Mouse (Mus musculus): ENCODE data around the gene Tgfbi. TPM values are rescaled to one million over a fixed set of nuclear protein-coding genes. Genes with fewer than 3 reads are reported as not detected.

The Tgfbi gene
- total and polyA plus RNA-seq, 3 experiments, result 0.02 TPM; not detected in 2

DNA sequence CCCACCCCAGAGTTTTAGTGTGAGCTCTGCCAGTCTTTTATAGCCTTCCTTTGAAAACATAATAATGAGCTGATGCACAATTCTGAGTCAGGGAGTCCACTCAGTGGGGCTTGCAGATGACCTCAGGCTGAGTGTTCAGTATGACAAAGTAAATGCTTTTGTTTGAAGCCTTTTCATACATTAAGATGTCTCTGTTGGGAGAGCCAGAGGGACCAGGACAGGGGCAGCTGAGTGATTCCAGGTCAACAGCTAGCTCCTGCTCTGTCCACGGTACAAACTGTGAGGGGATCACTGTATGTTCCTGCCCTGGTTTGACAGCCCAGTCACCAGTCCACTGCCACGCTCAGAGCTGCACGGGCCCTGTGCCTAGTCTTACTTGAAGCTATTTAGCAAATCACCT is 26.6 kb upstream of the Tgfbi start:
- H3K36me3 ChIP-seq (replicated peaks), result no peaks in the 10 kb centered on the region
- H3K27me3 ChIP-seq (ENCODE audit: insufficient read depth, low read length), result no peaks in the 10 kb centered on the region
- H3K4me1 ChIP-seq (ENCODE audit: insufficient read depth, low read depth, low read length), result no peaks in the 10 kb centered on the region
- H3K9me3 ChIP-seq (replicated peaks), result peaks cover 71% of the 10 kb centered on the region
- ATAC-seq (ENCODE audit: extremely low read depth, insufficient number of reproducible peaks, low FRiP score, poor library complexity, severe bottlenecking) (no peak), DNase-seq (ENCODE audit: low spot score) (no peak)
- H3K4me3 ChIP-seq (ENCODE audit: low read depth, low read length), result no peak overlapping the region
- no peak for TF ChIP-seq GATA1 (IDR thresholded peaks at IDR 0.05; ENCODE audit: borderline replicate concordance, low read length)

DNA sequence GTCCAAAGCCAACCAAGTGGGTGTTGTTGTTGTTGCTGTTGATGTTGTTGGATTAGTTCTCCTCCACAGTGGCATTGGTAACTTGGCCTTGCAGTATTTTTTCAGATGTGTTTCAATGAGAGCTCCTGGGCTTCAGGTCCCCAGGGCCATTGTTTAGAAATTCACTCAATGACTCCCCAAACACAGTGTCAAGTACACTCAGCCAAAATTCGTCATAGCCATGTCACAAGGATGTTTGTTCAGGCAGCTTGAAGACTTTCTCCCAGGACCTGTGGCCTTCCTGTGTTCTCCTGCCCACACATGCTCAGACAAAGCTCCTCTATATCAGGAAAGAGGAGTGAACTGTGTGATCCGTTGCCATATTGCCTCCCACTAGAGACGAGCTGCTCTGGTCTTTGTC is 23.3 kb upstream of the Tgfbi start:
- Histone ChIP-seq H3K36me3 (replicated peaks) (no peaks in the 10 kb centered on the region), H3K9me3 (replicated peaks) (peaks cover 74% of the 10 kb centered on the region), H3K27me3 (ENCODE audit: insufficient read depth, low read length) (no peaks in the 10 kb centered on the region), H3K4me1 (ENCODE audit: insufficient read depth, low read depth, low read length) (no peaks in the 10 kb centered on the region), H3K4me3 (ENCODE audit: low read depth, low read length) (no peak overlapping the region)
- no peak for ATAC-seq (ENCODE audit: extremely low read depth, insufficient number of reproducible peaks, low FRiP score, poor library complexity, severe bottlenecking)
- TF ChIP-seq POLR2AphosphoS5 (IDR thresholded peaks at IDR 0.05; ENCODE audit: insufficient replicate concordance, low read depth, low read length) (no peak), GATA1 (IDR thresholded peaks at IDR 0.05; ENCODE audit: borderline replicate concordance, low read length) (no peak), TAL1 (conservative IDR thresholded peaks at IDR 0.05; ENCODE audit: low read depth, low read length) (no peak), GATA2 (IDR thresholded peaks at IDR 0.05; ENCODE audit: borderline replicate concordance, low read depth, low read length) (no peak), CTCF (IDR thresholded peaks at IDR 0.05; ENCODE audit: low read depth, low read length) (no peak)
- no peak for DNase-seq (ENCODE audit: low spot score)

- Histone ChIP-seq H3K4me1 (ENCODE audit: insufficient read depth, low read depth, low read length) (no peaks in the 10 kb centered on the region), H3K9me3 (replicated peaks) (peaks cover 76% of the 10 kb centered on the region), H3K36me3 (replicated peaks) (no peaks in the 10 kb centered on the region), H3K4me3 (ENCODE audit: low read depth, low read length) (no peak overlapping the region), H3K27me3 (ENCODE audit: insufficient read depth, low read length) (no peaks in the 10 kb centered on the region)
- no peak for DNase-seq (ENCODE audit: low spot score)
- TF ChIP-seq CTCF (IDR thresholded peaks at IDR 0.05; ENCODE audit: low read depth, low read length), result no peak
- TF ChIP-seq GATA2 (IDR thresholded peaks at IDR 0.05; ENCODE audit: borderline replicate concordance, low read depth, low read length), result no peak
- no peak for TF ChIP-seq TAL1 (conservative IDR thresholded peaks at IDR 0.05; ENCODE audit: low read depth, low read length)
- no peak for TF ChIP-seq GATA1 (IDR thresholded peaks at IDR 0.05; ENCODE audit: borderline replicate concordance, low read length)
- TF ChIP-seq POLR2AphosphoS5 (IDR thresholded peaks at IDR 0.05; ENCODE audit: insufficient replicate concordance, low read depth, low read length), result no peak
- ATAC-seq (ENCODE audit: extremely low read depth, insufficient number of reproducible peaks, low FRiP score, poor library complexity, severe bottlenecking), result no peak
Measured at GRCm38 (mm10) chr13:56588454-56589117, 20.7 kb upstream of the Tgfbi start.

DNA sequence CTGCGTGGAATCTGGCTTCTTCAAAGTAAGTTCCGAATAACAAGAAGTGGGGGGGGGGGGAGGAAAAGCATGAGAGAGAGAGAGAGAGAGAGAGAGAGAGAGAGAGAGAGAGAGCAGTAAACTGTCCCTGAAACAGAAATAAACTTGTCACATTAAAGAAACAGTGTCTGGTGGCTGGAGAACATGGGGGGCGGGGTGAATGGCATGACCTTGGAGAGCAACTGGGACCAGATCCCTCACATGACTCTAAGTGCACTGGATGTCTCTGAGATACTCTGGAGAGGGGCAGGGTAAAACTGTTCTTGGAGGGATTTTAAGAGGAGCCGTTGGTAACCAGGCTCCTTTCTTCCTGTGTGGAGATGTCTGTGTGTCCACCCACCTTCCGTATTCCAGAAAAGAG is 19.1 kb upstream of the Tgfbi start:
- H3K4me3 ChIP-seq (ENCODE audit: low read depth, low read length), result no peak overlapping the region
- no peaks in the 10 kb centered on the region for H3K4me1 ChIP-seq (ENCODE audit: insufficient read depth, low read depth, low read length)
- ATAC-seq (ENCODE audit: extremely low read depth, insufficient number of reproducible peaks, low FRiP score, poor library complexity, severe bottlenecking) (no peak), DNase-seq (ENCODE audit: low spot score) (no peak)
- peaks cover 79% of the 10 kb centered on the region for H3K9me3 ChIP-seq (replicated peaks)
- no peaks in the 10 kb centered on the region for H3K27me3 ChIP-seq (ENCODE audit: insufficient read depth, low read length)
- TF ChIP-seq POLR2AphosphoS5 (IDR thresholded peaks at IDR 0.05; ENCODE audit: insufficient replicate concordance, low read depth, low read length), result no peak
- TF ChIP-seq GATA2 (IDR thresholded peaks at IDR 0.05; ENCODE audit: borderline replicate concordance, low read depth, low read length), result no peak
- no peak for TF ChIP-seq TAL1 (conservative IDR thresholded peaks at IDR 0.05; ENCODE audit: low read depth, low read length)
- TF ChIP-seq GATA1 (IDR thresholded peaks at IDR 0.05; ENCODE audit: borderline replicate concordance, low read length), result no peak
- no peak for TF ChIP-seq CTCF (IDR thresholded peaks at IDR 0.05; ENCODE audit: low read depth, low read length)
- no peaks in the 10 kb centered on the region for H3K36me3 ChIP-seq (replicated peaks)

DNA sequence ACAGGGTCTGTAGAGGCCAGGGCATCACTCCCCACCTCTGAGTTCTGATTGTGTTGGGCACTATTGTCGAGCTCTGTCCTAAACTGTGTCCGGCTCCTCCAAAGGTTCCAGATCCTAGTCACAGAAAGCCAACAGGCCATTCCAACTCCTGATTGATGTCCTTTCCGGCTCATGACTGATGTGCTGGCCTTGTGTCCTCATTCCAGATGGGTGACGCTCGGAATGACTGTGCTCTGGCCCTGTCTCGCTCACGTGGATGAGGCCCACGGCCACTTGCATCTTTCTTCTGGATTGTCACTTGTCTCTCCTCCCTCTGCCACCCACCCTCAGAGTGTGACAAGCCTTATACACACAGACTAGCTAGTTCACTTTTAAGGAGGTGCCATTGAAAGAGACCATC is 18.1 kb upstream of the Tgfbi start:
- TF ChIP-seq GATA1 (IDR thresholded peaks at IDR 0.05; ENCODE audit: borderline replicate concordance, low read length), result no peak
- TF ChIP-seq GATA2 (IDR thresholded peaks at IDR 0.05; ENCODE audit: borderline replicate concordance, low read depth, low read length), result no peak
- no peak for TF ChIP-seq CTCF (IDR thresholded peaks at IDR 0.05; ENCODE audit: low read depth, low read length)
- no peak for TF ChIP-seq TAL1 (conservative IDR thresholded peaks at IDR 0.05; ENCODE audit: low read depth, low read length)
- peaks cover 81% of the 10 kb centered on the region for H3K9me3 ChIP-seq (replicated peaks)
- no peaks in the 10 kb centered on the region for H3K4me1 ChIP-seq (ENCODE audit: insufficient read depth, low read depth, low read length)
- DNase-seq (ENCODE audit: low spot score), result no peak
- no peak overlapping the region for H3K4me3 ChIP-seq (ENCODE audit: low read depth, low read length)
- no peaks in the 10 kb centered on the region for H3K36me3 ChIP-seq (replicated peaks)
- H3K27me3 ChIP-seq (ENCODE audit: insufficient read depth, low read length), result no peaks in the 10 kb centered on the region
- no peak for ATAC-seq (ENCODE audit: extremely low read depth, insufficient number of reproducible peaks, low FRiP score, poor library complexity, severe bottlenecking)

GRCm38 (mm10) chr13:56591939-56592338 is 17.4 kb upstream of the Tgfbi start:
- ATAC-seq (ENCODE audit: extremely low read depth, insufficient number of reproducible peaks, low FRiP score, poor library complexity, severe bottlenecking) (no peak), DNase-seq (ENCODE audit: low spot score) (no peak)
- no peak for TF ChIP-seq POLR2AphosphoS5 (IDR thresholded peaks at IDR 0.05; ENCODE audit: insufficient replicate concordance, low read depth, low read length)
- no peak for TF ChIP-seq CTCF (IDR thresholded peaks at IDR 0.05; ENCODE audit: low read depth, low read length)
- no peak for TF ChIP-seq GATA1 (IDR thresholded peaks at IDR 0.05; ENCODE audit: borderline replicate concordance, low read length)
- no peak for TF ChIP-seq GATA2 (IDR thresholded peaks at IDR 0.05; ENCODE audit: borderline replicate concordance, low read depth, low read length)
- no peak for TF ChIP-seq TAL1 (conservative IDR thresholded peaks at IDR 0.05; ENCODE audit: low read depth, low read length)
- no peak overlapping the region for H3K4me3 ChIP-seq (ENCODE audit: low read depth, low read length)
- no peaks in the 10 kb centered on the region for H3K27me3 ChIP-seq (ENCODE audit: insufficient read depth, low read length)
- H3K36me3 ChIP-seq (replicated peaks), result no peaks in the 10 kb centered on the region
- no peaks in the 10 kb centered on the region for H3K4me1 ChIP-seq (ENCODE audit: insufficient read depth, low read depth, low read length)
- H3K9me3 ChIP-seq (replicated peaks), result peaks cover 81% of the 10 kb centered on the region
